10 mouse cellular contexts compared by ENCODE assay signal in genomic region chr9:22640683-22641431, GRCm38 (mm10).
A peak's percentile ranks its signal among the peaks of the same experiment; 100 is the strongest.
DNase-seq lines count a peak whose midpoint lies in the region; ATAC-seq and TF ChIP-seq lines count a peak whose summit lies in the region.
"Had no signal": no experiment of that assay in that cellular context is flagged by ENCODE, and none has a peak within 500 bp of the region (broad histone marks: within the 10 kb centered on the region; RNA-seq: fewer than 3 reads in every experiment).

No protein-coding gene starts in this region.

- H3K36me3 ChIP-seq in kidney, postnatal 0 days (ENCODE audit: insufficient read depth, low read length) = no peaks in the 10 kb centered on the region
- H3K36me3 ChIP-seq in limb, embryonic 13.5 days = no peaks in the 10 kb centered on the region
- H3K36me3 ChIP-seq: stomach, embryonic 15.5 days had no signal

- no peaks in the 10 kb centered on the region for H3K9me3 ChIP-seq in kidney, postnatal 0 days (replicated peaks; ENCODE audit: low read length)
- H3K9me3 ChIP-seq in limb, embryonic 13.5 days = no peaks in the 10 kb centered on the region
- H3K9me3 ChIP-seq: stomach, embryonic 15.5 days had no signal

- H3K4me1 ChIP-seq in kidney, postnatal 0 days (replicated peaks; ENCODE audit: insufficient read depth, low read length) = peaks cover 3% of the 10 kb centered on the region; the same call in 1 of the 2 replicates
- H3K4me1 ChIP-seq in limb, embryonic 13.5 days = peaks cover 17% of the 10 kb centered on the region
- H3K4me1 ChIP-seq: stomach, embryonic 15.5 days had no signal

- H3K9ac ChIP-seq in kidney, postnatal 0 days (ENCODE audit: low read depth, low read length) = no peak overlapping the region
- H3K9ac ChIP-seq in limb, embryonic 13.5 days = no peak overlapping the region
- H3K9ac ChIP-seq: liver, embryonic 14.5 days; stomach, embryonic 15.5 days had no signal

- 21% methylated on average over 13 of the region's 13 CpGs for WGBS in kidney, postnatal 0 days
- WGBS in limb, embryonic 13.5 days = 42% methylated on average over 13 of the region's 13 CpGs

- peak; percentile 27 for DNase-seq in kidney, postnatal 0 days (ENCODE audit: low spot score)
- DNase-seq in kidney, postnatal 10 days = no peak
- DNase-seq in 416B (ENCODE audit: low read depth) = peak; percentile 37
- DNase-seq in CD4-positive, CD25-positive, alpha-beta regulatory T cell, adult 2 months (ENCODE audit: low read depth, low spot score) = peak; percentile 36
- no peak for DNase-seq in ovary, postnatal 10 days (ENCODE audit: low spot score)
- no peak for DNase-seq in cerebellum, adult 9-10 months
- DNase-seq: cerebellum, adult 11-12 months had no signal

- H3K4me2 ChIP-seq in kidney, postnatal 0 days (ENCODE audit: low read length) = no peak overlapping the region
- no peak overlapping the region for H3K4me2 ChIP-seq in limb, embryonic 13.5 days (replicated peaks)
- H3K4me2 ChIP-seq: stomach, embryonic 15.5 days had no signal

- no peak overlapping the region for H3K4me3 ChIP-seq in kidney, postnatal 0 days (replicated peaks; ENCODE audit: low read depth, low read length)
- H3K4me3 ChIP-seq in limb, embryonic 13.5 days = no peak overlapping the region
- H3K4me3 ChIP-seq: stomach, embryonic 15.5 days had no signal

- no peak for ATAC-seq in kidney, postnatal 0 days (replicated peaks; ENCODE audit: low FRiP score, low read depth)
- ATAC-seq in limb, embryonic 13.5 days (ENCODE audit: low FRiP score, low read depth) = no peak

- no peak overlapping the region for H3K27ac ChIP-seq in kidney, postnatal 0 days
- H3K27ac ChIP-seq in limb, embryonic 13.5 days = peak overlapping the region; percentile 53
- H3K27ac ChIP-seq: liver, embryonic 14.5 days; stomach, embryonic 15.5 days had no signal

- TF ChIP-seq CTCF in kidney, postnatal 0 days (IDR thresholded peaks at IDR 0.05; ENCODE audit: low read depth) = no peak

- no peaks in the 10 kb centered on the region for H3K27me3 ChIP-seq in kidney, postnatal 0 days (ENCODE audit: insufficient read depth, low read length)
- H3K27me3 ChIP-seq in limb, embryonic 13.5 days = no peaks in the 10 kb centered on the region
- H3K27me3 ChIP-seq: stomach, embryonic 15.5 days had no signal

Comparison
In these comparisons a context has a peak if more than half of its experiments do, and no peak if none do; other contexts are left out.
1. DNase-seq: peak in kidney, postnatal 0 days (single experiment), 416B (single experiment) and CD4-positive, CD25-positive, alpha-beta regulatory T cell, adult 2 months (single experiment); none in kidney, postnatal 10 days (single experiment), ovary, postnatal 10 days (single experiment) and cerebellum, adult 9-10 months (single experiment).